Comparison of ENCODE assay signal across 9 mouse cellular contexts in the genomic region with DNA sequence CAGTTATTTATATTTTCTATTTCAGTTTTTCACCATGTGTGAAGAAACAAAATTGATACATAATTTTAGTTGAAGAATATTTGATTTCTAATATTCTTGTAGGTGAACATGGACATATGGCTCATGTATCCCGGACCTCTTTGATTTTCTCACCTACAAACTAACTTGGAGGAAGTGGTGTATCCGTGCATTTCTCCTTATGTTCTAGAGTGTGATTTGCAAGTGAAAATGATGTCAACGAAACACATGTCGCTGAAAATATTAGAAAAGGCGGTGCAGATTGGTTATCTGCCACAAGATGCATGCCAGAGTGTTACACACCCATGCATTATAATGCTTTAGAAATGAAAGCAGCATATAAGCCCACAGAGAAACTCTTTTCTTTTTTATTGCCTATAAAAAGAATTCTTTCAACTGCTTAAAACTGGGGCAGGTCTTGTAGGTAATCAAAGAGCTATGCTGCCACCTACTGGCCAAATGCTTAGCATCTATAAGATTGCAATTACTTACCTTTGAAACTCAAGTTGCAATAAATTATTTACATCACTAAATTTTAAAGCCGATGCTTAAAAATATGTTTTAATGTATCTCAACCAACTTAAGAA.
DNase-seq lines count a peak whose midpoint lies in the region; ATAC-seq and TF ChIP-seq lines count a peak whose summit lies in the region.
"Had no signal": no experiment of that assay in that cellular context is flagged by ENCODE, and none has a peak within 500 bp of the region (broad histone marks: within the 10 kb centered on the region; RNA-seq: fewer than 3 reads in every experiment).

No protein-coding gene starts in this region.

- no peak for TF ChIP-seq EP300 in MEL (IDR thresholded peaks at IDR 0.05; ENCODE audit: low read depth in 1 of 2, low read length in 2 of 2)

- peak in 2 of 3 experiments; percentile 44 to 72; a peak in 5 of 6 replicates for TF ChIP-seq CTCF in MEL (IDR thresholded peaks at IDR 0.05 in 2 of 3, conservative IDR thresholded peaks at IDR 0.05 in 1 of 3; ENCODE audit: control insufficient read depth in 1 of 3, insufficient read depth in 1 of 3, low read depth in 2 of 3, low read length in 3 of 3, poor library complexity in 1 of 3, severe bottlenecking in 1 of 3)

- no peaks in the 10 kb centered on the region for H3K4me1 ChIP-seq in MEL (ENCODE audit: control insufficient read depth in 1 of 2, insufficient read depth in 2 of 2, low read length in 2 of 2)
- no peaks in the 10 kb centered on the region for H3K4me1 ChIP-seq in midbrain, embryonic 11.5 days (ENCODE audit: control insufficient read depth, insufficient read depth, low read length)

- no peak overlapping the region for H3K27ac ChIP-seq in MEL (ENCODE audit: control insufficient read depth, low read depth, low read length)
- no peak overlapping the region for H3K27ac ChIP-seq in midbrain, embryonic 11.5 days (ENCODE audit: low read depth, low read length)
- H3K27ac ChIP-seq: macrophage had no signal

- H3K4me2 ChIP-seq in midbrain, embryonic 11.5 days, result no peak overlapping the region

- WGBS in midbrain, embryonic 11.5 days, result 60% methylated on average over 6 of the region's 6 CpGs

- no peaks in the 10 kb centered on the region for H3K79me2 ChIP-seq in MEL (ENCODE audit: control insufficient read depth, insufficient read depth, low read length, poor library complexity)

- no peaks in the 10 kb centered on the region for H3K9me3 ChIP-seq in MEL (replicated peaks; ENCODE audit: insufficient read depth, low read length)
- no peaks in the 10 kb centered on the region for H3K9me3 ChIP-seq in midbrain, embryonic 11.5 days (ENCODE audit: control insufficient read depth, low read length)

- H3K9ac ChIP-seq in MEL (ENCODE audit: control insufficient read depth, low read depth, low read length, poor library complexity, severe bottlenecking), result no peak overlapping the region
- H3K9ac ChIP-seq in midbrain, embryonic 11.5 days (ENCODE audit: low read length), result no peak overlapping the region

- no peak overlapping the region for H3K4me3 ChIP-seq in MEL (ENCODE audit: control insufficient read depth in 1 of 2, insufficient read depth in 1 of 2, low read depth in 2 of 2, low read length in 2 of 2)
- H3K4me3 ChIP-seq in midbrain, embryonic 11.5 days (ENCODE audit: low read depth, low read length), result no peak overlapping the region

- H3K27me3 ChIP-seq in MEL (ENCODE audit: control insufficient read depth in 1 of 2, insufficient read depth in 2 of 2, low read length in 2 of 2), result no peaks in the 10 kb centered on the region
- no peaks in the 10 kb centered on the region for H3K27me3 ChIP-seq in midbrain, embryonic 11.5 days (ENCODE audit: control insufficient read depth, insufficient read depth, low read length)

- H3K36me3 ChIP-seq in MEL (ENCODE audit: control insufficient read depth in 1 of 2, insufficient read depth in 2 of 2, low read length in 2 of 2), result no peaks in the 10 kb centered on the region
- H3K36me3 ChIP-seq in midbrain, embryonic 11.5 days (ENCODE audit: control insufficient read depth, insufficient read depth, low read length), result no peaks in the 10 kb centered on the region

- TF ChIP-seq RAD21 in MEL (IDR thresholded peaks at IDR 0.05; ENCODE audit: low read depth, low read length), result peak; percentile 93

- peak; percentile 30 for DNase-seq in gastrocnemius, adult 18-20 months (ENCODE audit: low spot score)
- no peak for DNase-seq in gastrocnemius, postnatal 25 days
- peak; percentile 78 for DNase-seq in MEL (ENCODE audit: low read depth, low spot score)
- peak; percentile 88 to 93 for DNase-seq in cerebellum, postnatal 10 days
- DNase-seq in frontal cortex, postnatal 25 days (ENCODE audit: low spot score in 2 of 2), result peak; percentile 54 to 68
- DNase-seq in layer of hippocampus, postnatal 25 days (ENCODE audit: extremely low spot score in 1 of 2, low spot score in 1 of 2), result peak; percentile 53 to 93
- DNase-seq in midbrain, embryonic 11.5 days (ENCODE audit: low spot score, missing footprints), result peak; percentile 96
- DNase-seq in thymus, postnatal 4 days, result peak; percentile 60

- no peak for TF ChIP-seq POLR2A in MEL (IDR thresholded peaks at IDR 0.05; ENCODE audit: control insufficient read depth in 1 of 2, insufficient read depth in 1 of 2, low read depth in 1 of 2, low read length in 2 of 2, poor library complexity in 1 of 2)

- no peak; the same call in 1 of the 2 replicates for ATAC-seq in midbrain, embryonic 11.5 days (ENCODE audit: low FRiP score)

TF ChIP-seq in MEL, 35 proteins besides CTCF, POLR2A, EP300 and RAD21:
- TF ChIP-seq ZC3H11A (IDR thresholded peaks at IDR 0.05; ENCODE audit: low read depth, low read length) (peak; percentile 80), MAZ (IDR thresholded peaks at IDR 0.05; ENCODE audit: low read depth, low read length) (no peak), SMC3 (IDR thresholded peaks at IDR 0.05; ENCODE audit: low read depth, low read length) (peak; percentile 76)
